Mouse (Mus musculus): Measurements from ENCODE around the gene Sntg2. TPM values are rescaled to one million over a fixed set of nuclear protein-coding genes. Genes with fewer than 3 reads are reported as not detected.

Gene Sntg2
- polyA plus RNA-seq, 1 experiment from 2014 or later = 0.31 TPM

- Histone ChIP-seq H3K27ac (no peak overlapping the region), H3K9me3 (no peaks in the 10 kb centered on the region), H3K4me3 (no peak overlapping the region), H3K27me3 (ENCODE audit: poor library complexity, severe bottlenecking) (no peaks in the 10 kb centered on the region), H3K36me3 (replicated peaks) (no peaks in the 10 kb centered on the region), H3K4me1 (peaks cover 8% of the 10 kb centered on the region; the same call in 1 of the 2 replicates)
- DNase-seq (ENCODE audit: extremely low spot score, low spot score) = no peak
- WGBS = 87% methylated on average over 4 of the region's 4 CpGs
Measured at GRCm38 (mm10) chr12:30347284-30347683, 25.9 kb downstream of the Sntg2 start.

GRCm38 (mm10) chr12:30344806-30345205 is 28.4 kb downstream of the Sntg2 start:
- Histone ChIP-seq H3K27ac (no peak overlapping the region), H3K4me1 (no peaks in the 10 kb centered on the region), H3K36me3 (replicated peaks) (no peaks in the 10 kb centered on the region), H3K4me3 (no peak overlapping the region), H3K9me3 (no peaks in the 10 kb centered on the region), H3K27me3 (ENCODE audit: poor library complexity, severe bottlenecking) (no peaks in the 10 kb centered on the region)
- WGBS = 85% methylated on average over 1 of the region's 1 CpGs
- DNase-seq (ENCODE audit: extremely low spot score, low spot score) = no peak

- Histone ChIP-seq H3K4me3 (no peak overlapping the region), H3K4me1 (no peaks in the 10 kb centered on the region), H3K27ac (no peak overlapping the region), H3K27me3 (ENCODE audit: poor library complexity, severe bottlenecking) (no peaks in the 10 kb centered on the region), H3K9me3 (no peaks in the 10 kb centered on the region), H3K36me3 (replicated peaks) (no peaks in the 10 kb centered on the region)
- WGBS = 88% methylated on average over 5 of the region's 5 CpGs
- DNase-seq (ENCODE audit: extremely low spot score, low spot score) = no peak
Measured at GRCm38 (mm10) chr12:30336301-30336700, 36.9 kb downstream of the Sntg2 start.

GRCm38 (mm10) chr12:30334502-30334901 is 38.7 kb downstream of the Sntg2 start:
- Histone ChIP-seq H3K4me3 (no peak overlapping the region), H3K4me1 (no peaks in the 10 kb centered on the region), H3K9me3 (no peaks in the 10 kb centered on the region), H3K27me3 (ENCODE audit: poor library complexity, severe bottlenecking) (no peaks in the 10 kb centered on the region), H3K36me3 (replicated peaks) (no peaks in the 10 kb centered on the region), H3K27ac (no peak overlapping the region)
- DNase-seq (ENCODE audit: extremely low spot score, low spot score) = no peak
- WGBS = 94% methylated on average over 2 of the region's 2 CpGs

GRCm38 (mm10) chr12:30317971-30318370 is 55.2 kb downstream of the Sntg2 start:
- WGBS = 84% methylated on average over 2 of the region's 2 CpGs
- no peak overlapping the region for H3K4me3 ChIP-seq
- no peaks in the 10 kb centered on the region for H3K27me3 ChIP-seq (ENCODE audit: poor library complexity, severe bottlenecking)
- no peak overlapping the region for H3K27ac ChIP-seq
- H3K36me3 ChIP-seq (replicated peaks) = no peaks in the 10 kb centered on the region
- H3K4me1 ChIP-seq = no peaks in the 10 kb centered on the region
- no peak for DNase-seq (ENCODE audit: extremely low spot score, low spot score)
- H3K9me3 ChIP-seq = no peaks in the 10 kb centered on the region

GRCm38 (mm10) chr12:30313021-30313420 is 60.2 kb downstream of the Sntg2 start:
- H3K4me1 ChIP-seq = no peaks in the 10 kb centered on the region
- no peak overlapping the region for H3K4me3 ChIP-seq
- no peak for DNase-seq (ENCODE audit: extremely low spot score, low spot score)
- H3K9me3 ChIP-seq = no peaks in the 10 kb centered on the region
- no peaks in the 10 kb centered on the region for H3K27me3 ChIP-seq (ENCODE audit: poor library complexity, severe bottlenecking)
- H3K27ac ChIP-seq = no peak overlapping the region
- H3K36me3 ChIP-seq (replicated peaks) = no peaks in the 10 kb centered on the region

- Histone ChIP-seq H3K27ac (no peak overlapping the region), H3K36me3 (replicated peaks) (no peaks in the 10 kb centered on the region), H3K4me1 (no peaks in the 10 kb centered on the region; the same call in 1 of the 2 replicates), H3K4me3 (no peak overlapping the region), H3K9me3 (no peaks in the 10 kb centered on the region), H3K27me3 (ENCODE audit: poor library complexity, severe bottlenecking) (no peaks in the 10 kb centered on the region)
- 84% methylated on average over 5 of the region's 5 CpGs for WGBS
- DNase-seq (ENCODE audit: extremely low spot score, low spot score) = no peak
Measured at GRCm38 (mm10) chr12:30308197-30308939, 64.8 kb downstream of the Sntg2 start.

GRCm38 (mm10) chr12:30292724-30293560 is 80.2 kb downstream of the Sntg2 start:
- H3K4me1 ChIP-seq = no peaks in the 10 kb centered on the region
- DNase-seq (ENCODE audit: extremely low spot score, low spot score) = no peak
- H3K9me3 ChIP-seq = no peaks in the 10 kb centered on the region
- no peak overlapping the region for H3K27ac ChIP-seq
- no peaks in the 10 kb centered on the region for H3K36me3 ChIP-seq (replicated peaks)
- H3K4me3 ChIP-seq = no peak overlapping the region
- H3K27me3 ChIP-seq (ENCODE audit: poor library complexity, severe bottlenecking) = no peaks in the 10 kb centered on the region
- whole genome bisulfite sequencing = 84% methylated on average over 13 of the region's 13 CpGs

GRCm38 (mm10) chr12:30286888-30287573 is 86.1 kb downstream of the Sntg2 start:
- Histone ChIP-seq H3K9me3 (no peaks in the 10 kb centered on the region), H3K27ac (no peak overlapping the region), H3K4me1 (no peaks in the 10 kb centered on the region), H3K27me3 (ENCODE audit: poor library complexity, severe bottlenecking) (no peaks in the 10 kb centered on the region), H3K4me3 (no peak overlapping the region), H3K36me3 (replicated peaks) (no peaks in the 10 kb centered on the region)
- DNase-seq (ENCODE audit: extremely low spot score, low spot score) = no peak
- WGBS = 60% methylated on average over 5 of the region's 5 CpGs

GRCm38 (mm10) chr12:30283741-30284140 is 89.4 kb downstream of the Sntg2 start:
- no peak overlapping the region for H3K27ac ChIP-seq
- WGBS = 87% methylated on average over 4 of the region's 4 CpGs
- H3K27me3 ChIP-seq (ENCODE audit: poor library complexity, severe bottlenecking) = no peaks in the 10 kb centered on the region
- no peak for DNase-seq (ENCODE audit: extremely low spot score, low spot score)
- no peaks in the 10 kb centered on the region for H3K36me3 ChIP-seq (replicated peaks)
- no peak overlapping the region for H3K4me3 ChIP-seq
- no peaks in the 10 kb centered on the region for H3K9me3 ChIP-seq
- no peaks in the 10 kb centered on the region for H3K4me1 ChIP-seq

GRCm38 (mm10) chr12:30272242-30272985 is 100.8 kb downstream of the Sntg2 start:
- WGBS = 91% methylated on average over 8 of the region's 8 CpGs
- Histone ChIP-seq H3K4me3 (no peak overlapping the region), H3K27ac (no peak overlapping the region), H3K36me3 (replicated peaks) (no peaks in the 10 kb centered on the region), H3K9me3 (no peaks in the 10 kb centered on the region), H3K4me1 (no peaks in the 10 kb centered on the region), H3K27me3 (ENCODE audit: poor library complexity, severe bottlenecking) (no peaks in the 10 kb centered on the region)
- DNase-seq (ENCODE audit: extremely low spot score, low spot score) = no peak

- Histone ChIP-seq H3K4me3 (no peak overlapping the region), H3K27ac (no peak overlapping the region), H3K27me3 (ENCODE audit: poor library complexity, severe bottlenecking) (no peaks in the 10 kb centered on the region), H3K4me1 (peaks cover 17% of the 10 kb centered on the region), H3K36me3 (replicated peaks) (no peaks in the 10 kb centered on the region), H3K9me3 (no peaks in the 10 kb centered on the region)
- DNase-seq (ENCODE audit: extremely low spot score, low spot score) = no peak
- 71% methylated on average over 5 of the region's 5 CpGs for WGBS
Measured at GRCm38 (mm10) chr12:30264206-30264605, 109.0 kb downstream of the Sntg2 start.
